In genomic region chr11:36592471-36592870, GRCm38 (mm10) we compare ENCODE assay signal across 24 mouse cellular contexts.
DNase-seq lines count a peak whose midpoint lies in the region; ATAC-seq and TF ChIP-seq lines count a peak whose summit lies in the region.
"Had no signal": no experiment of that assay in that cellular context is flagged by ENCODE, and none has a peak within 500 bp of the region (broad histone marks: within the 10 kb centered on the region; RNA-seq: fewer than 3 reads in every experiment).

No protein-coding gene starts in this region.

- ATAC-seq in forebrain, embryonic 13.5 days, result peak; percentile 19; the same call in 1 of the 2 replicates
- ATAC-seq in forebrain, embryonic 15.5 days (replicated peaks), result no peak
- no peak for ATAC-seq in kidney, postnatal 0 days (replicated peaks; ENCODE audit: low FRiP score, low read depth)
- ATAC-seq: activated CD4-positive, CD25-positive, alpha-beta regulatory T cell, adult 4 months; forebrain, embryonic 16.5 days; Patski had no signal

- no peak for TF ChIP-seq CTCF in kidney, postnatal 0 days (IDR thresholded peaks at IDR 0.05; ENCODE audit: low read depth)
- TF ChIP-seq CTCF in kidney, adult 2 months (conservative IDR thresholded peaks at IDR 0.05; ENCODE audit: insufficient read depth, insufficient read length, low read depth, low read length), result no peak
- no peak for TF ChIP-seq CTCF in brain, embryonic 14.5 days (IDR thresholded peaks at IDR 0.05; ENCODE audit: borderline replicate concordance, extremely low read depth, insufficient read depth, insufficient read length)

- no peak overlapping the region for H3K27ac ChIP-seq in forebrain, embryonic 13.5 days
- no peak overlapping the region for H3K27ac ChIP-seq in forebrain, embryonic 15.5 days (replicated peaks)
- H3K27ac ChIP-seq in kidney, postnatal 0 days, result no peak overlapping the region
- no peak overlapping the region for H3K27ac ChIP-seq in kidney, adult 2 months (ENCODE audit: insufficient read depth, low read depth, low read length)
- H3K27ac ChIP-seq: embryonic facial prominence, embryonic 12.5 days; embryonic facial prominence, embryonic 15.5 days had no signal

- no peaks in the 10 kb centered on the region for H3K9me3 ChIP-seq in forebrain, embryonic 13.5 days (replicated peaks)
- no peaks in the 10 kb centered on the region for H3K9me3 ChIP-seq in forebrain, embryonic 15.5 days
- H3K9me3 ChIP-seq in kidney, postnatal 0 days (replicated peaks; ENCODE audit: low read length), result no peaks in the 10 kb centered on the region
- H3K9me3 ChIP-seq: embryonic facial prominence, embryonic 12.5 days; embryonic facial prominence, embryonic 15.5 days had no signal

- H3K9ac ChIP-seq in forebrain, embryonic 13.5 days, result no peak overlapping the region
- H3K9ac ChIP-seq in forebrain, embryonic 15.5 days (replicated peaks), result no peak overlapping the region
- H3K9ac ChIP-seq in kidney, postnatal 0 days (ENCODE audit: low read depth, low read length), result no peak overlapping the region
- H3K9ac ChIP-seq: embryonic facial prominence, embryonic 12.5 days; embryonic facial prominence, embryonic 15.5 days had no signal

- peaks cover 11% of the 10 kb centered on the region; the same call in 1 of the 2 replicates for H3K4me1 ChIP-seq in forebrain, embryonic 13.5 days
- H3K4me1 ChIP-seq in forebrain, embryonic 15.5 days, result peaks cover 6% of the 10 kb centered on the region; the same call in 1 of the 2 replicates
- no peaks in the 10 kb centered on the region for H3K4me1 ChIP-seq in kidney, postnatal 0 days (replicated peaks; ENCODE audit: insufficient read depth, low read length)
- H3K4me1 ChIP-seq in kidney, adult 2 months (ENCODE audit: control insufficient read depth, insufficient read depth, low read length), result no peaks in the 10 kb centered on the region
- H3K4me1 ChIP-seq: embryonic facial prominence, embryonic 12.5 days; embryonic facial prominence, embryonic 15.5 days had no signal

- no peak overlapping the region for H3K4me2 ChIP-seq in forebrain, embryonic 13.5 days
- H3K4me2 ChIP-seq in forebrain, embryonic 15.5 days (replicated peaks), result no peak overlapping the region
- H3K4me2 ChIP-seq in kidney, postnatal 0 days (ENCODE audit: low read length), result no peak overlapping the region
- H3K4me2 ChIP-seq: embryonic facial prominence, embryonic 12.5 days; embryonic facial prominence, embryonic 15.5 days had no signal

- TF ChIP-seq POLR2A in kidney, adult 2 months (IDR thresholded peaks at IDR 0.05; ENCODE audit: low read depth, low read length), result no peak
- TF ChIP-seq POLR2A in brain, embryonic 14.5 days (IDR thresholded peaks at IDR 0.05; ENCODE audit: borderline replicate concordance, extremely low read depth, insufficient read depth, insufficient read length, poor library complexity, severe bottlenecking), result no peak

- WGBS in forebrain, embryonic 13.5 days, result 11% methylated on average over 1 of the region's 1 CpGs
- WGBS in forebrain, embryonic 15.5 days, result 22% methylated on average over 1 of the region's 1 CpGs
- 52% methylated on average over 1 of the region's 1 CpGs for WGBS in kidney, postnatal 0 days
- 54% methylated on average over 1 of the region's 1 CpGs for WGBS in kidney, adult 2 months

- no peaks in the 10 kb centered on the region for H3K27me3 ChIP-seq in forebrain, embryonic 13.5 days
- no peaks in the 10 kb centered on the region for H3K27me3 ChIP-seq in forebrain, embryonic 15.5 days
- no peaks in the 10 kb centered on the region for H3K27me3 ChIP-seq in kidney, postnatal 0 days (ENCODE audit: insufficient read depth, low read length)
- H3K27me3 ChIP-seq in kidney, adult 2 months (replicated peaks; ENCODE audit: control insufficient read depth, insufficient read depth, low read length), result no peaks in the 10 kb centered on the region
- H3K27me3 ChIP-seq: embryonic facial prominence, embryonic 12.5 days; embryonic facial prominence, embryonic 15.5 days had no signal

- no peak overlapping the region for H3K4me3 ChIP-seq in forebrain, embryonic 13.5 days
- no peak overlapping the region for H3K4me3 ChIP-seq in forebrain, embryonic 15.5 days
- no peak overlapping the region for H3K4me3 ChIP-seq in kidney, postnatal 0 days (replicated peaks; ENCODE audit: low read depth, low read length)
- no peak overlapping the region for H3K4me3 ChIP-seq in kidney, adult 2 months (ENCODE audit: insufficient read depth, low read depth, low read length)
- H3K4me3 ChIP-seq: embryonic facial prominence, embryonic 12.5 days; embryonic facial prominence, embryonic 15.5 days; erythroblast, embryonic 14.5 days had no signal

- no peaks in the 10 kb centered on the region for H3K36me3 ChIP-seq in forebrain, embryonic 13.5 days (ENCODE audit: poor library complexity, severe bottlenecking)
- no peaks in the 10 kb centered on the region for H3K36me3 ChIP-seq in forebrain, embryonic 15.5 days
- no peaks in the 10 kb centered on the region for H3K36me3 ChIP-seq in kidney, postnatal 0 days (ENCODE audit: insufficient read depth, low read length)
- no peaks in the 10 kb centered on the region for H3K36me3 ChIP-seq in kidney, adult 2 months (ENCODE audit: control insufficient read depth, insufficient read depth, low read length)
- H3K36me3 ChIP-seq: embryonic facial prominence, embryonic 12.5 days; embryonic facial prominence, embryonic 15.5 days had no signal

- peak; percentile 11 for DNase-seq in kidney, postnatal 0 days (ENCODE audit: low spot score)
- no peak for DNase-seq in kidney, adult 2 months
- peak; percentile 55 for DNase-seq in retina, embryonic 14.5 days (ENCODE audit: low spot score)
- DNase-seq in retina, postnatal 1 day, result no peak
- DNase-seq in brain, embryonic 14.5 days (ENCODE audit: low read depth), result peak; percentile 74
- no peak for DNase-seq in ovary, postnatal 10 days (ENCODE audit: low spot score)
- DNase-seq: adrenal gland, adult 8-10 months; adrenal gland, postnatal 14 days; adrenal gland, postnatal 36 days; cerebellum, adult 11 months; cerebellum, adult 18-20 months; cerebellum, adult 8-10 months; cerebellum, adult 9-11 months; cerebellum, postnatal 14 days; cerebellum, postnatal 36 days; embryo, embryonic 11 days had no signal

Comparison
In these comparisons a context has a peak if more than half of its experiments do, and no peak if none do; other contexts are left out.
1. DNase-seq: peak in kidney, postnatal 0 days (single experiment), retina, embryonic 14.5 days (single experiment) and brain, embryonic 14.5 days (single experiment); none in kidney, adult 2 months (single experiment), retina, postnatal 1 day (single experiment) and ovary, postnatal 10 days (single experiment).